Mouse (Mus musculus) liver, postnatal 0 days (tissue): Measurements from ENCODE around the gene Fam114a1. TPM values are rescaled to one million over a fixed set of nuclear protein-coding genes. Genes with fewer than 3 reads are reported as not detected.

Source experiments
- ATAC-seq: fragments of 200-750 bp; cut with Nextera tagmentation; 2 replicates; pipeline ENCODE4 v1.8.0; 2017; ENCODE audit warnings: mild to moderate bottlenecking, moderate library complexity
- DNase-seq: peaks from one replicate; pipeline ENCODE4 v3.0.0-alpha.2; 2016
- H3K27ac ChIP-seq: fragments of 300-500 bp; sonication (generic); 2 replicates; pipeline ENCODE4 v1.5.1; 2014; ENCODE audit warnings: antibody characterized with exemption, moderate library complexity, mild to moderate bottlenecking, low read depth
- H3K27me3 ChIP-seq: fragments of 300-500 bp; sonication (generic); 2 replicates; pipeline ENCODE4 v1.6.1; 2014; ENCODE audit warnings: low read length, control low read depth, mixed read lengths; ENCODE audit not compliant: insufficient read depth
- H3K36me3 ChIP-seq: fragments of 300-500 bp; sonication (generic); replicated peaks from 2 replicates; pipeline ENCODE4 v1.6.1; 2014; ENCODE audit warnings: mild to moderate bottlenecking, control low read depth, low read length, moderate library complexity, mixed read lengths; ENCODE audit not compliant: insufficient read depth
- H3K4me1 ChIP-seq: fragments of 300-500 bp; sonication (generic); 2 replicates; pipeline ENCODE4 v1.6.1; 2014; ENCODE audit warnings: antibody characterized with exemption, mild to moderate bottlenecking, control low read depth; ENCODE audit not compliant: insufficient read depth
- H3K4me2 ChIP-seq: fragments of 300-500 bp; sonication (generic); 2 replicates; pipeline ENCODE4 v1.6.1; 2014; ENCODE audit warnings: low read depth, mild to moderate bottlenecking, low read length, moderate library complexity, mixed read lengths
- H3K4me3 ChIP-seq: fragments of 300-500 bp; sonication (generic); 2 replicates; pipeline ENCODE4 v1.5.1; 2014; ENCODE audit warnings: low read depth, low read length
- H3K9ac ChIP-seq: fragments of 300-500 bp; sonication (generic); replicated peaks from 2 replicates; pipeline ENCODE4 v1.6.1; 2014; ENCODE audit warnings: mild to moderate bottlenecking, moderate library complexity
- H3K9me3 ChIP-seq: fragments of 300-500 bp; sonication (generic); 2 replicates; pipeline ENCODE4 v1.6.1; 2016; ENCODE audit warnings: mild to moderate bottlenecking, control low read depth, low read length, mixed read lengths
- CTCF ChIP-seq: sonication (generic); IDR thresholded peaks from 2 replicates; pipeline ENCODE4 v1.5.1; 2016; ENCODE audit warnings: antibody characterized with exemption, low read depth
- EP300 ChIP-seq: IDR thresholded peaks from 2 replicates; pipeline ENCODE4 v1.6.1; 2016; ENCODE audit warnings: antibody characterized with exemption, low read depth, mild to moderate bottlenecking
- WGBS: fragments of 180-500 bp; shearing (Covaris S2); extraction: QIAGEN DNeasy Blood & Tissue Kit; methylation state at CpG from one replicate; pipeline ENCODE4 v1.1.7; 2014; ENCODE audit not compliant: insufficient replicate concordance; 5-methylcytosine and 5-hydroxymethylcytosine counted together
- polyA plus RNA-seq: library from polyadenylated mRNA; unstranded; fragments of >200 nt; fragmentation: Nextera tagmentation; extraction: Ambion mirVana; gene quantifications from 2 replicates; pipeline ENCODE4 v1.2.1, GENCODE M21; 2015

The Fam114a1 gene
- polyA plus RNA-seq, 1 experiment from 2014 or later = 10.2 TPM

DNA sequence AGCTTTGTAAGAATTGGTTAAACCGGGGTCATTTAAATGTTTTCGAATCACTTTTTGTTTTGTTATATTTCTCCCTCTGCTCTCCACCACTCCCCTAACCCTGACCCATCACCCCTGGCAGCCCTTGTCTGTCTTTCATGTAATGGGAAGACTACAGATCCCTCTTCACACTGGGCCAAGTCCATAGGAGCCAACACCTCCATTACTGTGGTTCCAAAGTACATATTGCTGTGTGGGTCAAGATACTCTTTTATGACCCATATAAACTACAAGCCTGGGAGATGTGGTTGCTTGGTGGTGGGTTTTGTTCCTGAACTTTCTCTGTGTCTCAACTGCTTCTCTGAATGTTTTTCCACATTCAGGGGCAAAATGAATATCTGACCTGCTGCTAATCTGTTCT lies 25.5 kb downstream of the Fam114a1 start:
- H3K4me2 ChIP-seq = no peak overlapping the region
- WGBS = 93% methylated on average over 2 of the region's 2 CpGs
- DNase-seq = no peak
- peaks cover 5% of the 10 kb centered on the region; the same call in 1 of the 2 replicates for H3K36me3 ChIP-seq
- H3K9me3 ChIP-seq = no peaks in the 10 kb centered on the region
- H3K4me3 ChIP-seq = no peak overlapping the region
- TF ChIP-seq EP300 = no peak
- TF ChIP-seq CTCF = no peak
- H3K4me1 ChIP-seq = no peaks in the 10 kb centered on the region
- no peak overlapping the region for H3K9ac ChIP-seq
- H3K27ac ChIP-seq = no peak overlapping the region
- ATAC-seq = no peak
- no peaks in the 10 kb centered on the region for H3K27me3 ChIP-seq

DNA sequence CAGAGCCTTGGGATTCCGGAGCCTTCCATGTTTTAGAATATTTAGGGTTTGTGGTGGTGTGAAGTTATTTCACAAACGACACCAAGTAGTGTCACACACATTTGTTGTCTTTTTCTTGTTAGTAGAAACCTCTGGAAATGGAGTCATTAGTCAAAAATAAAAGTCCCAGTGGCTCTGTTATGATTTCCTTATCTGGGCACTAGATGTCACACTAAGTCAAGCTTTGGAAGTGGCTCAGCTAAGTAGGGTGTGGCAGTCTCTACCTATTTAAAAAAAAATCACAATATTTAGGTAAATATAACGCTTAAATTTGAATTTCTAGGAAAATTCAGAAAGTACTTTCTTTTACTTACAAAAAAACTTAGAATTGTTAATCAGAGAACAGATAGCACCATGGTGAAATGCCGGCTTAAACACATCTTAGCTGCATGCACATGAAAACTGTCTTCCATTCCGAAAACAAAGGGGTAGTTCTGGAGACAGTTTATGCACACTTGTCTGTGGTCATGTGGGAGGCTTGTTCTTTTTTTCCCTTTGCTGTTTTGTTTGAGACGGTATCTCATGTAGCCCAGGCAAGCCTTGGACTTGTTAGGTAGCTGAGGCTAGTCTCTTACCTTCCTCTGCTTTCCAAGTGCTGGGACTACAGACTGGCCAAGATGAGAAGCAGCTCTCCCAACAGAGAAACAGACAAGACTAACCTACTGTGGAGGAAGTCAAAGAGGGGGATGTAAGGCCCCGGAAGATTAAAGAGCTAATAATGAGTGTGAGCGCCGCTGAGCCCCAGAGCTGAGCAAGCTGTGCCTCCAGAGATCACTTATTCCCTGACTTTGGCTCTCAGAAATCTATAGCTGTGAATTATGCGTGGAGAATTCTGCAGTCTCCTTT lies 33.3 kb downstream of the Fam114a1 start:
- H3K36me3 ChIP-seq = peaks cover 15% of the 10 kb centered on the region
- no peak for DNase-seq
- no peaks in the 10 kb centered on the region for H3K9me3 ChIP-seq
- no peaks in the 10 kb centered on the region for H3K27me3 ChIP-seq
- H3K4me1 ChIP-seq = no peaks in the 10 kb centered on the region
- H3K27ac ChIP-seq = no peak overlapping the region
- no peak overlapping the region for H3K4me3 ChIP-seq
- H3K4me2 ChIP-seq = no peak overlapping the region
- ATAC-seq = no peak
- TF ChIP-seq EP300 (no peak), CTCF (peak; percentile 58)
- H3K9ac ChIP-seq = no peak overlapping the region
- 67% methylated on average over 10 of the region's 10 CpGs for WGBS

DNA sequence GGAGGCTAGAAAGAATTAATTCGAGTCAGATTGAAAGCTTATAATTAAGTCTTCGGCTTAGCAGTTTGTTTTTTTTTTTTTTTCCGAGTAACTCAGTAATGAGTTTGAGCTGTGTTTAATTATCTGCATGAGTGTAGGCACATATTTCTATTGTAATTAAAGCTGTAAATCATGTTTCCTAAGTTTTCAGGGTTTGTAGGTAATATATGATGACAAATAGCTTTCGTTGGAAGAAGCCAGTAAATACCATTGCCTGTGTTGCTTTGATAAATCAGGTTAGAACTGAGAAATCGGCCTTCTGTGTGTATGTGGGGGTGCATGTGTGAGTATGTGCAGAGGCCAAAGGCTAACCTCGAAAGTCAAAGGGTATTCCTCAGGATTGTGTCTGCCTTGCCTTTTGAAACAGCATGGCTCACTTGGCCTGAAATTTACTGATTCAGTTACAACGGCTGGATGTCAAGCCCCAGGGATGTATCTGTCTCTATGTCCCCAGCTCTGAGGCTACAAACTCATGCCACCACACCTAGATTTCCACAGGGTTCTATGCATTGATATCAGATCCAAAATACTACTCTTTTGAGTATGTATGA lies 34.2 kb downstream of the Fam114a1 start:
- DNase-seq (no peak), ATAC-seq (no peak)
- H3K27me3 ChIP-seq = no peaks in the 10 kb centered on the region
- H3K4me1 ChIP-seq = no peaks in the 10 kb centered on the region
- no peak overlapping the region for H3K9ac ChIP-seq
- no peak overlapping the region for H3K4me3 ChIP-seq
- no peak overlapping the region for H3K4me2 ChIP-seq
- peaks cover 19% of the 10 kb centered on the region for H3K36me3 ChIP-seq
- 72% methylated on average over 7 of the region's 7 CpGs for WGBS
- no peak for TF ChIP-seq EP300
- TF ChIP-seq CTCF = no peak
- no peaks in the 10 kb centered on the region for H3K9me3 ChIP-seq
- H3K27ac ChIP-seq = no peak overlapping the region

DNA sequence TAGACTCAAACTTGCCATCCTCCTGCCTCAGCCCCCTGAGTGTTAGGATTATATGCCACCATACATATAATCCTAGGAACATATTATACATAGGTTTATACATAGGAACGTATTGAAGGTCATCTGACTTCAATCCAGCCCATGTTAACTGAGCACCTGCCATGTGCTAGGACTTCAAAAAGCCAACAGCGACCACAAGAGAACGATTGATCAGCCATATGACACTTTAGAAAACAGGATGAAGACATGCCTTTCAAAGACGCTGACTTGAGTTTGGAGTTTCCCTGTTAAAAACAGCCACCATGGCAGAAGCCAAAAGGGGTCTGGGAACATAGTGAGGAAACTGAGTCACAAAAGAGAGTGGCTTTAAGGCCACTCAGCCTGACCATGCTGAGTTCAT lies 35.4 kb downstream of the Fam114a1 start:
- H3K9me3 ChIP-seq = no peaks in the 10 kb centered on the region
- no peak overlapping the region for H3K4me3 ChIP-seq
- H3K4me1 ChIP-seq = no peaks in the 10 kb centered on the region
- WGBS = 72% methylated on average over 4 of the region's 4 CpGs
- H3K36me3 ChIP-seq = peaks cover 30% of the 10 kb centered on the region
- no peaks in the 10 kb centered on the region for H3K27me3 ChIP-seq
- no peak for DNase-seq
- ATAC-seq = no peak
- H3K27ac ChIP-seq = no peak overlapping the region
- H3K9ac ChIP-seq = no peak overlapping the region
- no peak overlapping the region for H3K4me2 ChIP-seq
- TF ChIP-seq CTCF (no peak), EP300 (no peak)

DNA sequence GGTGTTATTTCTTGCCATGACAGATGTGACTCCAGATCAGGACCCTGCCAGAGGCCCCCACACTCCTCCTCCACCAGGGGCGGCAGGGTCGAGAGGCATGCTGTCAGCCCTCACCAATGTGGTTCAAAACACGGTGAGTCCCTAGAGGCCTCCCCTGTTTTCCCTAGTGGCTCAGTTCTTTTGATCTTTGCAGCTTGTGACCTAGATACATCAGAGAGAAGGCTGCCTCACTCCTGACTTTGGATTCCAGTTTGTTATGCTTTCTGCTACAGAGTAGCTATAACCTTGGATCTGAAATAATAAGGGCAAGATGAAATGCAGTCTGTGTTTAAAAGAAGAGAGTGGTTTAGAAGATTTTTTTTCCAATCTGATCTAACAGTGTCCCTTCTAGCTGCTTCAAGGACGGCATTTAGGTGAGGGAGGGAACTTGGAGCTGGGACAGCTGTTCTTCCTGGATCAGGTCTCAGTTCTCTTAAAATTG lies 36.2 kb downstream of the Fam114a1 start:
- WGBS = 47% methylated on average over 4 of the region's 4 CpGs
- H3K27me3 ChIP-seq = no peaks in the 10 kb centered on the region
- no peak for ATAC-seq

DNA sequence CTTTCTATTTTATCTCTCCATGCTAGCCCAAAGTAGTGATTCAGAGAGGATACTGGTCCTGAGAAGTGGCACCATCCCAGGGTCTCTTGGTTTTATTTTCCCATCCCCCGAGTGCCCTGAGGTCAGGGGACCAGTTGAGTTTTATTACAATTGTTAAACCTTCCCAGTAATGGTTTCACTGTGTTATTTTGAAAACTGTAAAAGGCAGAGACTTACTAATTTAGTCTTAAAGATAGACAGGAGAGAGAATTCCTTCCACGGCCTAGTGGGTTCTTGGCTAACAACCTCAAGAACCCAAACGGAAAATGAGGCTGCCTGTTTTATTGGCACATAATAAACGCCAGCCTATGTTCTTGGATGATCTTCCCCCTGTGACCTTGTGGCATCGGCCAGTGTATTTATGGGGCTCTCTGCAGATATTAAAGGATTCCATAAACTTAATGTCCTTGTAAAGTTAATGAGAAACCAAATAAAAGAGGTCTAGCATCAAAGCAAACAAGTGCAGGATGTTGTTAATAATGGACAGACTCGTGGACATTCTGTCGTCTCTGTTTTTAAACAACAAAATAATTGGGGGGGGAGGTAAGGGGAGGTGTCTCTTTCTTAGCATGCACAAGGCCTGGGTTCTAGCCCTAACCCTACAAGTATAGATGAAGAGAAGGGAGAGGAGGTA lies 42.2 kb downstream of the Fam114a1 start:
- ATAC-seq = no peak
- no peaks in the 10 kb centered on the region for H3K27me3 ChIP-seq

More for the DNA sequence above, 36.2 kb downstream of the Fam114a1 start:
- Histone ChIP-seq H3K27ac (no peak overlapping the region), H3K36me3 (peaks cover 33% of the 10 kb centered on the region), H3K4me1 (no peaks in the 10 kb centered on the region), H3K4me3 (no peak overlapping the region), H3K9ac (no peak overlapping the region), H3K9me3 (no peaks in the 10 kb centered on the region), H3K4me2 (no peak overlapping the region)
- TF ChIP-seq CTCF = no peak
- no peak for TF ChIP-seq EP300
- DNase-seq = peak; percentile 23

More for the DNA sequence above, 42.2 kb downstream of the Fam114a1 start:
- Histone ChIP-seq H3K9me3 (no peaks in the 10 kb centered on the region), H3K9ac (no peak overlapping the region), H3K36me3 (peaks cover 31% of the 10 kb centered on the region), H3K4me3 (no peak overlapping the region), H3K4me1 (no peaks in the 10 kb centered on the region), H3K27ac (no peak overlapping the region), H3K4me2 (no peak overlapping the region)
- TF ChIP-seq EP300 (no peak), CTCF (no peak)
- 71% methylated on average over 7 of the region's 7 CpGs for WGBS
- DNase-seq = no peak
